Mouse (Mus musculus): ENCODE measurements around the gene Chit1. TPM values are rescaled to one million over a fixed set of nuclear protein-coding genes. Genes with fewer than 3 reads are reported as not detected.
A peak's percentile ranks its signal among the peaks of the same experiment; 100 is the strongest.

Chit1 gene
- 1.7 and 1.9 TPM in 2 replicates for polyA plus RNA-seq (2014; fragmentation: Nextera tagmentation; extraction: Ambion mirVana)

GRCm38 (mm10) chr1:134110979-134111378, at the start of gene Chit1:
Gene Chit1, plus strand, starts transcription at chr1:134111242.
- Histone ChIP-seq H3K4me2 (no peak within 1 kb of the TSS), H3K4me3 (ENCODE audit: low read depth, low read length) (no peak within 1 kb of the TSS), H3K9me3 (replicated peaks; ENCODE audit: control insufficient read depth, low read length) (no peaks in the 10 kb centered on the region), H3K36me3 (ENCODE audit: control insufficient read depth, insufficient read depth, low read length) (no peaks in the 10 kb centered on the region), H3K27ac (ENCODE audit: low read depth, low read length) (no peak within 1 kb of the TSS), H3K27me3 (ENCODE audit: control insufficient read depth, insufficient read depth, low read length) (no peaks in the 10 kb centered on the region; the same call in 1 of the 2 replicates), H3K9ac (ENCODE audit: low read depth, low read length) (no peak within 1 kb of the TSS), H3K4me1 (ENCODE audit: control insufficient read depth, insufficient read depth, low read length) (no peaks in the 10 kb centered on the region)
- no peak for ATAC-seq (replicated peaks; ENCODE audit: insufficient number of reproducible peaks, low FRiP score, low TSS enrichment)
- WGBS (ENCODE audit: insufficient replicate concordance), result 64% methylated on average over 4 of the region's 4 CpGs

GRCm38 (mm10) chr1:134061915-134062314, 49.1 kb upstream of the Chit1 start:
- H3K27ac ChIP-seq (ENCODE audit: low read depth, low read length), result peak overlapping the region; percentile 98
- no peaks in the 10 kb centered on the region for H3K27me3 ChIP-seq (ENCODE audit: control insufficient read depth, insufficient read depth, low read length)
- no peak for ATAC-seq (replicated peaks; ENCODE audit: insufficient number of reproducible peaks, low FRiP score, low TSS enrichment)
- H3K4me2 ChIP-seq, result peak overlapping the region; percentile 82
- no peak overlapping the region for H3K4me3 ChIP-seq (ENCODE audit: low read depth, low read length)
- H3K9me3 ChIP-seq (replicated peaks; ENCODE audit: control insufficient read depth, low read length), result no peaks in the 10 kb centered on the region
- H3K9ac ChIP-seq (ENCODE audit: low read depth, low read length), result no peak overlapping the region
- no peaks in the 10 kb centered on the region for H3K36me3 ChIP-seq (ENCODE audit: control insufficient read depth, insufficient read depth, low read length)
- peaks cover 59% of the 10 kb centered on the region for H3K4me1 ChIP-seq (ENCODE audit: control insufficient read depth, insufficient read depth, low read length)
- WGBS (ENCODE audit: insufficient replicate concordance), result 70% methylated on average over 3 of the region's 3 CpGs

GRCm38 (mm10) chr1:134062411-134063085, 48.5 kb upstream of the Chit1 start:
- Histone ChIP-seq H3K27me3 (ENCODE audit: control insufficient read depth, insufficient read depth, low read length) (no peaks in the 10 kb centered on the region), H3K4me1 (ENCODE audit: control insufficient read depth, insufficient read depth, low read length) (peaks cover 63% of the 10 kb centered on the region), H3K4me2 (peak overlapping the region; percentile 67), H3K9me3 (replicated peaks; ENCODE audit: control insufficient read depth, low read length) (no peaks in the 10 kb centered on the region), H3K27ac (ENCODE audit: low read depth, low read length) (peak overlapping the region; percentile 88), H3K9ac (ENCODE audit: low read depth, low read length) (peak overlapping the region; percentile 74), H3K4me3 (ENCODE audit: low read depth, low read length) (peak overlapping the region; percentile 20; the same call in 1 of the 2 replicates), H3K36me3 (ENCODE audit: control insufficient read depth, insufficient read depth, low read length) (no peaks in the 10 kb centered on the region)
- WGBS (ENCODE audit: insufficient replicate concordance), result 19% methylated on average over 11 of the region's 11 CpGs
- no peak for ATAC-seq (replicated peaks; ENCODE audit: insufficient number of reproducible peaks, low FRiP score, low TSS enrichment)

GRCm38 (mm10) chr1:134063086-134063772, 47.8 kb upstream of the Chit1 start:
- Histone ChIP-seq H3K4me2 (peak overlapping the region; percentile 67), H3K36me3 (ENCODE audit: control insufficient read depth, insufficient read depth, low read length) (no peaks in the 10 kb centered on the region), H3K4me1 (ENCODE audit: control insufficient read depth, insufficient read depth, low read length) (peaks cover 63% of the 10 kb centered on the region), H3K27ac (ENCODE audit: low read depth, low read length) (peak overlapping the region; percentile 88), H3K9ac (ENCODE audit: low read depth, low read length) (peak overlapping the region; percentile 74), H3K27me3 (ENCODE audit: control insufficient read depth, insufficient read depth, low read length) (no peaks in the 10 kb centered on the region), H3K9me3 (replicated peaks; ENCODE audit: control insufficient read depth, low read length) (no peaks in the 10 kb centered on the region), H3K4me3 (ENCODE audit: low read depth, low read length) (peak overlapping the region; percentile 20)
- 4% methylated on average over 32 of the region's 33 CpGs for WGBS (ENCODE audit: insufficient replicate concordance)
- no peak for ATAC-seq (replicated peaks; ENCODE audit: insufficient number of reproducible peaks, low FRiP score, low TSS enrichment)

GRCm38 (mm10) chr1:134063773-134064125, 47.3 kb upstream of the Chit1 start:
- H3K9ac ChIP-seq (ENCODE audit: low read depth, low read length), result peak overlapping the region; percentile 74
- H3K9me3 ChIP-seq (replicated peaks; ENCODE audit: control insufficient read depth, low read length), result no peaks in the 10 kb centered on the region
- ATAC-seq (replicated peaks; ENCODE audit: insufficient number of reproducible peaks, low FRiP score, low TSS enrichment), result no peak
- H3K36me3 ChIP-seq (ENCODE audit: control insufficient read depth, insufficient read depth, low read length), result no peaks in the 10 kb centered on the region
- peak overlapping the region; percentile 88 for H3K27ac ChIP-seq (ENCODE audit: low read depth, low read length)
- H3K4me2 ChIP-seq, result peak overlapping the region; percentile 67
- H3K4me3 ChIP-seq (ENCODE audit: low read depth, low read length), result peak overlapping the region; percentile 20; the same call in 1 of the 2 replicates
- H3K27me3 ChIP-seq (ENCODE audit: control insufficient read depth, insufficient read depth, low read length), result no peaks in the 10 kb centered on the region
- peaks cover 63% of the 10 kb centered on the region for H3K4me1 ChIP-seq (ENCODE audit: control insufficient read depth, insufficient read depth, low read length)
- WGBS (ENCODE audit: insufficient replicate concordance), result 24% methylated on average over 9 of the region's 9 CpGs

GRCm38 (mm10) chr1:134064296-134064831, 46.7 kb upstream of the Chit1 start:
- ATAC-seq (replicated peaks; ENCODE audit: insufficient number of reproducible peaks, low FRiP score, low TSS enrichment), result no peak
- Histone ChIP-seq H3K9me3 (replicated peaks; ENCODE audit: control insufficient read depth, low read length) (no peaks in the 10 kb centered on the region), H3K9ac (ENCODE audit: low read depth, low read length) (no peak overlapping the region)

GRCm38 (mm10) chr1:134065241-134065809, 45.7 kb upstream of the Chit1 start:
- 58% methylated on average over 4 of the region's 4 CpGs for WGBS (ENCODE audit: insufficient replicate concordance)
- H3K9me3 ChIP-seq (replicated peaks; ENCODE audit: control insufficient read depth, low read length), result no peaks in the 10 kb centered on the region
- no peaks in the 10 kb centered on the region for H3K27me3 ChIP-seq (ENCODE audit: control insufficient read depth, insufficient read depth, low read length)
- ATAC-seq (replicated peaks; ENCODE audit: insufficient number of reproducible peaks, low FRiP score, low TSS enrichment), result no peak
- H3K9ac ChIP-seq (ENCODE audit: low read depth, low read length), result no peak overlapping the region
- H3K4me2 ChIP-seq, result no peak overlapping the region
- peaks cover 57% of the 10 kb centered on the region for H3K4me1 ChIP-seq (ENCODE audit: control insufficient read depth, insufficient read depth, low read length)
- H3K36me3 ChIP-seq (ENCODE audit: control insufficient read depth, insufficient read depth, low read length), result no peaks in the 10 kb centered on the region
- H3K4me3 ChIP-seq (ENCODE audit: low read depth, low read length), result no peak overlapping the region
- H3K27ac ChIP-seq (ENCODE audit: low read depth, low read length), result peak overlapping the region; percentile 42

More at GRCm38 (mm10) chr1:134064296-134064831, 46.7 kb upstream of the Chit1 start:
- Histone ChIP-seq H3K4me3 (ENCODE audit: low read depth, low read length) (no peak overlapping the region), H3K27ac (ENCODE audit: low read depth, low read length) (peak overlapping the region; percentile 88; the same call in 1 of the 2 replicates), H3K4me1 (ENCODE audit: control insufficient read depth, insufficient read depth, low read length) (peaks cover 63% of the 10 kb centered on the region), H3K36me3 (ENCODE audit: control insufficient read depth, insufficient read depth, low read length) (no peaks in the 10 kb centered on the region), H3K27me3 (ENCODE audit: control insufficient read depth, insufficient read depth, low read length) (no peaks in the 10 kb centered on the region), H3K4me2 (no peak overlapping the region)
- WGBS (ENCODE audit: insufficient replicate concordance), result 91% methylated on average over 2 of the region's 2 CpGs

GRCm38 (mm10) chr1:134066554-134066953, 44.5 kb upstream of the Chit1 start:
- Histone ChIP-seq H3K9ac (ENCODE audit: low read depth, low read length) (no peak overlapping the region), H3K4me2 (no peak overlapping the region), H3K4me1 (ENCODE audit: control insufficient read depth, insufficient read depth, low read length) (peaks cover 59% of the 10 kb centered on the region), H3K27me3 (ENCODE audit: control insufficient read depth, insufficient read depth, low read length) (no peaks in the 10 kb centered on the region), H3K4me3 (ENCODE audit: low read depth, low read length) (no peak overlapping the region), H3K27ac (ENCODE audit: low read depth, low read length) (no peak overlapping the region), H3K36me3 (ENCODE audit: control insufficient read depth, insufficient read depth, low read length) (no peaks in the 10 kb centered on the region), H3K9me3 (replicated peaks; ENCODE audit: control insufficient read depth, low read length) (no peaks in the 10 kb centered on the region)
- WGBS (ENCODE audit: insufficient replicate concordance), result 65% methylated on average over 3 of the region's 3 CpGs
- no peak for ATAC-seq (replicated peaks; ENCODE audit: insufficient number of reproducible peaks, low FRiP score, low TSS enrichment)
